Mouse (Mus musculus): ENCODE data around the gene Gm16867. TPM values are rescaled to one million over a fixed set of nuclear protein-coding genes. Genes with fewer than 3 reads are reported as not detected.
"Not testable (repeated sequence)": the region's sequence is repeated elsewhere in the genome, so short reads cannot be mapped to it uniquely, and the experiment has no call there.

Gene Gm16867
- total RNA-seq (2021): 10 to 100 TPM; 11.5 to 14.3 TPM
- long read RNA-seq, experiment 1, transcript Gm16867-205 (3 exons, 3,593 nt): major isoform, 5 of 14 reads
- long read RNA-seq, experiment 1, partial matches to known transcripts: 0 of 14 reads
- long read RNA-seq, experiment 1, other reads (novel, unspliced or antisense): 8 of 14 reads
- long read RNA-seq, experiment 2, transcript Gm16867-205 (3 exons, 3,593 nt): major isoform, 6 of 15 reads
- long read RNA-seq, experiment 2, partial matches to known transcripts: 1 of 15 reads
- long read RNA-seq, experiment 2, other reads (novel, unspliced or antisense): 7 of 15 reads

DNA sequence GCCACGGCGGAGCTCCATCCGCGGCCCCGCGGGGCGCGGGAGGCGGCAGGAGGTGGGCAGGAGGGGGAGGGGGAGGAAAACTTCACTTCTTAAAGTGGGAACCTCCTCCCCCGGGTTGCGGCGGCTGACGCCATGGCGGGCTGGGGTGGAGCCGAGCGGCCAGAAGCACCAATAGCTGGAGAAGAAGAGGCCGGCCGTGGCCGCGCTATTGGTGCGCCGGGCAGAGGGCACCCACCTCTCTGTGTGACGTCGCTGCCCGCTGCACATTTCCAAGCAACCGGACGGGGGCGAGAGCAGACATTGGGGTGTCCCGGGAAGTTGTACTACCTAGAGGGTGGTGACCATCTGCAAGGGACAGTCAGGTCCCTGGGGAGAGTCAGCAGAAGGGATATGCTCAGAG lies at the start of gene Gm16867:
Gene Gm16867, minus strand, starts transcription at position 189 of the 400 bp plus-strand sequence.
- DNase-seq (ENCODE audit: low spot score in 2 of 2): not testable (repeated sequence)

GRCm38 (mm10) chr14:69547310-69547709 lies 44.1 kb upstream of the Gm16867 start:
- DNase-seq (ENCODE audit: low spot score in 2 of 2); intact Hi-C loops (cut with DNase I): not testable (repeated sequence)

More for the DNA sequence above, at the start of gene Gm16867:
- intact Hi-C loops (cut with DNase I): not testable (repeated sequence)

- DNase-seq (ENCODE audit: low spot score in 2 of 2); intact Hi-C loops (cut with DNase I): not testable (repeated sequence)
Measured at GRCm38 (mm10) chr14:69545052-69545451, 41.9 kb upstream of the Gm16867 start.

DNA sequence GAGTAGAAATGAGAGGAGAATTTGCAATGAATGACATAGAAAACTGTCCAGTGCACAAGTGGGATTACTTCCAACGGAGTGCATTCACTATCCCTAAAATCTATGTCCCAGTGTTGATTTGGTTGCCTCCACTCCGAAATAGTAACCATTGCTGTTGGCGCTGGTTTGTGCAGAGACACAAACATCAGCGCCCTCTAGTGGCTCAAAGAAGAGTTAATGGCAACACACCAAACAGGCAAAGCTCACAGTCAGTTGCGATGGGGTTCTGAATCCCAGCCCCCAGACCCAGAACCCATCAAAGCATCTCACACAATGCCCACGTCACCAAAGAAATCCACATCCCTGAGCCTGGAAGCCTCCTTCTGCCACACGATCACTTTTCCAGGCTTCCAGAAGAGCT lies 40.9 kb upstream of the Gm16867 start:
- DNase-seq (ENCODE audit: low spot score in 2 of 2); intact Hi-C loops (cut with DNase I): not testable (repeated sequence)

DNA sequence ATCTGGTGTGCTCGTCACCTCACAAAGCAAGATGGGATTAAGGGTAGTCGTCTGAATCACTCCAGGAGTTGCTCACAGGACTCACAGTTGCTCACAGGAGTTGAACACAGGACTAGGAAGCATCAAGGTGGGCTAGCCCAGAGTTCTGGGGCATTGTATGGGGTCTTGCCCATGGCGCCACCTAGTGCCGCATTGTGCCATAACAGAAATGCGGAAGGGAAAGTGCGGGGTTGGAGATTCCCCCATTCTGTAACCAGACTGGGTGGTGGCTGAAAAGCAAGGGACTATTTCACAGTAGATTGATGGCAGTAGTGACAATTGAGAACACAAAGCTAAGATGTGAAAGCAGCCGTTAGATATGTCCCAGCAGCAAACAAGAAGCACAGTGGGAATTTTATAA lies 39.5 kb upstream of the Gm16867 start:
- intact Hi-C loops (cut with DNase I); DNase-seq (ENCODE audit: low spot score in 2 of 2): not testable (repeated sequence)

DNA sequence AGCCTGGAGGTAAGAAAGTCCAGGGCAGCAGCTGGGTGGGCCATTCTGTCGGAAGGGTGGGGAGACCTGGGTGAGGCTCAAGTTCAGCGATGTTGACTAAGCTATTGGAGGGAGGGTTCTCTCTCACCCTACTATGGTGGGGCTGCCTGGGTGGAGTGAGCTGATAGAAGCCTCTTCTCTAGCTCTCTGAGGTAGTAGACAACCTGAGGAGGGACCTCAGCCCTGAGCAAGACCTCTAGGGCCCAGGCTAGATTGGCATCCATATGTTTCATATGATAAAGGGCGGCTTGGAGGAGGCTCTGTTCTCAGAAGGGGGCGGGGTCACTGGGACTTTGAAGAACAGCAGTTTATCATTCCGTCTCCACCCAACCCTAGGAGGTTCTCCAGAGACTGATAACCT lies 37.0 kb upstream of the Gm16867 start:
- intact Hi-C loops (cut with DNase I); DNase-seq (ENCODE audit: low spot score in 2 of 2): not testable (repeated sequence)

- DNase-seq (ENCODE audit: low spot score in 2 of 2): not testable (repeated sequence)
Measured at GRCm38 (mm10) chr14:69536539-69536938, 33.4 kb upstream of the Gm16867 start.

DNA sequence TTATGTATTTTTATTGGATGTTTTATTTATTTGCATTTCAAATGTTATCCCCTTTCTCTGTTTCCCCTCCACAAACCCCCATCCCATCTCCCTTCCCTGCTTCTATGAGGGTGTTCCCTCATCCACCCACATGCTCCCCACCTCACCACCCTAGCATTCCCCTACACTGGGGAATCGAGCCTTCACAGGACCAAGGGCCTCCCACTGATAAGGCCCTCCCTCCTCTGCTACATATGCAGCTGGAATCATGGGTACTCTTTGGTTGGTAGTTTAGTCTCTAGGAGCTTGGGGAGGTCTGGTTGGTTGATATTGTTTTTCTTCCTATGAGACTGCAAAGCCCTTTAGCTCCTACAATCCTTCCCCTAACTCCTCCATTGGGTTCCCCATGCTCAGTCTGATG lies 23.0 kb upstream of the Gm16867 start:
- intact Hi-C loops (cut with DNase I): not testable (repeated sequence)

More at GRCm38 (mm10) chr14:69536539-69536938, 33.4 kb upstream of the Gm16867 start:
- intact Hi-C loops (cut with DNase I): not testable (repeated sequence)

DNA sequence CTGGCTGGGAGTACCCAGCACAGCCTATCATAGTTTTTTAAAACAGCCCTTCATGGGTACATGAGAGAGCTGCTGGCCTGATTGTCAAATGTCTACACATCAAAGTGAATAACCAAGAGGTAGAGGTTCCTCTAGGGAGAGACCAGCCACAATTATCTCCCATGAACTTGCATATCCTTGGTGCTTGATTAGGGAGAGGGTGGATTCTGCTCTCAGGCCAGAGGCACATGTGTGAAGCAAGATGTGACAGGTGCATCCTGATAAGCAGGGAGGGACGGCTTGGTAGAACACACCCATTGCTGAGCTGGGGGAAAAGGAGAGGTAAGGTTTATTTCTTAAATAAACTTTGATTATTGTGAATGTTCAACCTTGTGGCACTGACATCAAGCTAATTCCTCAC lies 19.8 kb upstream of the Gm16867 start:
- DNase-seq (ENCODE audit: low spot score in 2 of 2); intact Hi-C loops (cut with DNase I): not testable (repeated sequence)

More for the DNA sequence above, 23.0 kb upstream of the Gm16867 start:
- not testable (repeated sequence) for DNase-seq (ENCODE audit: low spot score in 2 of 2)

GRCm38 (mm10) chr14:69520810-69521209 lies 17.6 kb upstream of the Gm16867 start:
- intact Hi-C loops (cut with DNase I); DNase-seq (ENCODE audit: low spot score in 2 of 2): not testable (repeated sequence)

- DNase-seq (ENCODE audit: low spot score in 2 of 2); intact Hi-C loops (cut with DNase I): not testable (repeated sequence)
Measured at GRCm38 (mm10) chr14:69512449-69512848, 9.3 kb upstream of the Gm16867 start, which contains the start of gene Gm27179. Gm27179 (minus strand) TSS chr14:69512549.

- DNase-seq (ENCODE audit: low spot score in 2 of 2); intact Hi-C loops (cut with DNase I): not testable (repeated sequence)
Measured at GRCm38 (mm10) chr14:69507000-69507399, 3.8 kb upstream of the Gm16867 start.

DNA sequence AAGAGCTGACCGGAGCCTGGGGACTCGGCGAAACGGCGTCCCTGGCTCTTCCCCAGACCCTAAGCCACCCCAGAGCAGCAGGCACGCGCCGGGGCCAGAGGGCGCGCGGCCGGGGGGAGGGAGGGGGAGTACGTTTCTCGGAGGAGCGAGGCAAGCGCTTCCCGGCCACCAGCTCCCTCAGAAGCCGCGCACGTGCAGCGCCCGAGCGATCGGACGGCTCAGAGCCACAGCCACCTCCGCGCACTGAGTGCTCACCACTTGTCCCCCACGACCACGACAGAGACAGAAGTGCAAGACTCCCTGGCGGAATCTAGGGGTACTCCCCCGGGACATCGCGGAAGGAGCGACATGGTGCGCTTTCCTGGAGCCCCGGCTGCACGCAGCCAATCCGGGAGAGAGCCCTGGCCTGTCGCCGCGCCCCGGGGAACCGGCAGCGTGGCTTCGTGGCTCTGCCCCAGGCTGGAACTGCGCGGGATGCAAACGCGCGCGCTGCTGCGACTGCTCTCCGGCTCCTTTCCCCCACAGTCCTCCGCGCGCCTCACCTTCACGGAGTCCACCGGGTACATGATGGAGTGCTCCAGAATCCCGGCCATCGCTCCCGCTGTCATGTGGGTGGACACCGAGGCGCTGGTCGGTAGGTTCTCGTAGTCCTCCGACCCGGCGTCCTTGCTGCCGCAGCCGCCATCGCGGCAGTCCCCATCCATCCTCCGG lies 567 bp downstream of the Gm16867 start:
- DNase-seq (ENCODE audit: low spot score in 2 of 2); intact Hi-C loops (cut with DNase I): not testable (repeated sequence)

- DNase-seq (ENCODE audit: low spot score in 2 of 2): not testable (repeated sequence)
Measured at GRCm38 (mm10) chr14:69496259-69496658, 6.9 kb downstream of the Gm16867 start.

GRCm38 (mm10) chr14:69494946-69495345 lies 8.2 kb downstream of the Gm16867 start:
- intact Hi-C loops (cut with DNase I); DNase-seq (ENCODE audit: low spot score in 2 of 2): not testable (repeated sequence)

More at GRCm38 (mm10) chr14:69496259-69496658, 6.9 kb downstream of the Gm16867 start:
- intact Hi-C loops (cut with DNase I): not testable (repeated sequence)

DNA sequence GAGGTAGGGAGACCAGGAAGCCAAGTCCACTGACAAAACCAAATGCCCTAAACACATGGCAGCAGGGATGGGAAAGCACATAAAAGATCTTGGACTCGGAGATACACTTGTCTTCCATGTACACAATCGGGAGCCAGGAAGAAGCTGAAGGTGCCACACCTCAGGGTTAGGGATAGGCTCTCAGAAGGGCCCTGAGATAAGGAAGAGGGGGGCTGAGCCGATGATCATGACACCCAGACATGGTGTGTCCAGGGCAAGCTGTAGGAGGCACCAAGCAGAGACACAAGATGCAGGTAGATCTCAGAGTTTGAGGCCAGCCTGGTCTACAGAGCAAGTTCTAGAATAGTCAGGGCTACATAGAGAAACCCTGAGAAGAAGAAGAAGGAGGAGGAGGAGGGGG lies 8.6 kb downstream of the Gm16867 start:
- DNase-seq (ENCODE audit: low spot score in 2 of 2); intact Hi-C loops (cut with DNase I): not testable (repeated sequence)

DNA sequence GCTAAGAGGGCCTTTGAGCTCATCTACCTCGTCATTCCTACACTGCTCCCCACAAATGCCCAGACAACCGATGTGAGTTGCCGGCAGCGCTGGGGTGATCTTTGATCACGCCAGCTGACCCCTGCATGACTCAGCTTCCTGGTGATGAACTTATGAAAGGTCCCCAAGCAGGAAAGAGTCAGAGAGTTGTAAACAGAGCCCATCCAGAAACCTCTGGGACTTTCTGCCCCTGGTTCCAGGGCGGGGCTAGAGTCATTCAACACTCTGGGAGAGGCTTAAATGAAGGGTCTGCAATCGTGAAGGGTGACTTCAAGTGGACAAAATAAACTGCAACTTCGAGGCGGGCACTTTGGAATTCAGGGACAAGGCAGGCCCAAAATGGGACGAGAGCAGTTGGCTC lies 15.2 kb downstream of the Gm16867 start:
- DNase-seq (ENCODE audit: low spot score in 2 of 2); intact Hi-C loops (cut with DNase I): not testable (repeated sequence)

DNA sequence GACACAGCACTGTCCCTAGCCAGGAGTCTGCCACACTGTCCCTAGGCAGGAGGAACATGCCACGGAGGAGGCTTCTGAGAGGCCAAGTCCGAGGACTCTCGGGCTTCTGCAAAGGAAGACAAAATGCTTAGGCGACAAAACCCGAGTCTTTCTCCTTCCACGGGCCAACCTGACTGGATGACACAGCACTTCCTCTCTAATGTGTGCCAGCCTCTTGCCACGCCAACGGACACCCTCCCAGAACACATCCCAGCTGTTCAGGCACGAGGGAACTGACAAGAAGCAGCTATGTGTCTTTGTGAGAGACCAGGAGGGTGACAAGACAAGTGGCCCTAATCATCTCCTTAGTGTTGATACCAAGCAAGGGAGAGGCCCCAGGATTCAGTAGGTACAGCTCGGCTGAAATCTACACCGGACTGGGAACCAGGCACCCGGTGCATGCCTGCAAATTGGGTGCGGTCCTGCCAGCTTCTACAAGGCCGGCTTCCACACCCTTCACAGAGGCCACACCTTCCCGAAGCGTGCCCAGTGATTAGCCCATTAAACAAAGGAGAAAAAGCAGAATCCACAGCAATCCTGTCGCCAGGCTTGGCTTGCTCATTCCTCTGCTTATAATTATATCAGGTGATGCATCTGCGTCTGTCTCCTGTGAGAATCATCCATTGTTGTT lies 17.6 kb downstream of the Gm16867 start:
- intact Hi-C loops (cut with DNase I); DNase-seq (ENCODE audit: low spot score in 2 of 2): not testable (repeated sequence)

- intact Hi-C loops (cut with DNase I); DNase-seq (ENCODE audit: low spot score in 2 of 2): not testable (repeated sequence)
Measured at GRCm38 (mm10) chr14:69473941-69474646, 29.1 kb downstream of the Gm16867 start.

All from left cerebral cortex, postnatal 14 days (tissue).